Mouse (Mus musculus) forebrain, embryonic 15.5 days (tissue): ENCODE measurements at regions not wholly inside any gene's neighbourhood (a gene's known extent, or its start where the extent isn't known, plus 50 kb on each side); places are given as distances from the start of the nearest gene placed in this dataset.
A peak's percentile ranks its signal among the peaks of the same experiment; 100 is the strongest.

ENCODE experiments used
- ATAC-seq: fragments of 200-750 bp; cut with Nextera tagmentation; replicated peaks from 2 replicates; pipeline ENCODE4 v1.8.0; 2017; ENCODE audit warnings: mild to moderate bottlenecking, moderate TSS enrichment, moderate library complexity
- H3K27ac ChIP-seq: fragments of 300-500 bp; sonication (generic); replicated peaks from 2 replicates; pipeline ENCODE4 v1.5.1; 2015; ENCODE audit warnings: mild to moderate bottlenecking, inconsistent platforms
- H3K27me3 ChIP-seq: fragments of 300-500 bp; sonication (generic); 2 replicates; pipeline ENCODE4 v1.6.1; 2015; ENCODE audit warnings: inconsistent platforms
- H3K36me3 ChIP-seq: fragments of 300-500 bp; sonication (generic); 2 replicates; pipeline ENCODE4 v1.6.1; 2015; ENCODE audit warnings: mild to moderate bottlenecking, inconsistent platforms
- H3K4me1 ChIP-seq: fragments of 300-500 bp; sonication (generic); 2 replicates; pipeline ENCODE4 v1.6.1; 2015; ENCODE audit warnings: inconsistent platforms
- H3K4me2 ChIP-seq: fragments of 300-500 bp; sonication (generic); replicated peaks from 2 replicates; pipeline ENCODE4 v1.6.1; 2015; ENCODE audit warnings: mild to moderate bottlenecking, inconsistent platforms
- H3K4me3 ChIP-seq: fragments of 300-500 bp; sonication (generic); 2 replicates; pipeline ENCODE4 v1.5.1; 2015; ENCODE audit warnings: mild to moderate bottlenecking, inconsistent platforms
- H3K9ac ChIP-seq: fragments of 300-500 bp; sonication (generic); replicated peaks from 2 replicates; pipeline ENCODE4 v1.6.1; 2015; ENCODE audit warnings: mild to moderate bottlenecking, inconsistent platforms
- H3K9me3 ChIP-seq: fragments of 300-500 bp; sonication (generic); 2 replicates; pipeline ENCODE4 v1.6.1; 2016; ENCODE audit warnings: inconsistent platforms
- WGBS: fragments of 180-500 bp; shearing (Covaris S2); methylation state at CpG from one replicate; pipeline ENCODE4 v1.1.7; 2015; ENCODE audit warnings: mixed read lengths; 5-methylcytosine and 5-hydroxymethylcytosine counted together

- no peak overlapping the region for H3K4me2 ChIP-seq
- no peak overlapping the region for H3K27ac ChIP-seq
- ATAC-seq: no peak
- no peaks in the 10 kb centered on the region for H3K4me1 ChIP-seq
- H3K9me3 ChIP-seq: no peaks in the 10 kb centered on the region
- H3K9ac ChIP-seq: no peak overlapping the region
- H3K4me3 ChIP-seq: no peak overlapping the region
- H3K27me3 ChIP-seq: no peaks in the 10 kb centered on the region
- no peaks in the 10 kb centered on the region for H3K36me3 ChIP-seq
- 80% methylated on average over 2 of the region's 2 CpGs for WGBS
These were observed 100.9 kb downstream of the Nup35 start for GRCm38 (mm10) chr2:80717979-80718378.

- no peak for ATAC-seq
These were observed 107.0 kb downstream of the Nup35 start for GRCm38 (mm10) chr2:80724085-80724484.

GRCm38 (mm10) chr2:80731324-80731723 is 114.3 kb downstream of the Nup35 start:
- no peak overlapping the region for H3K4me2 ChIP-seq
- no peaks in the 10 kb centered on the region for H3K27me3 ChIP-seq
- no peak overlapping the region for H3K9ac ChIP-seq
- H3K4me3 ChIP-seq: no peak overlapping the region
- no peaks in the 10 kb centered on the region for H3K36me3 ChIP-seq
- no peaks in the 10 kb centered on the region for H3K4me1 ChIP-seq
- 59% methylated on average over 3 of the region's 3 CpGs for WGBS
- peak; percentile 83 for ATAC-seq
- no peak overlapping the region for H3K27ac ChIP-seq
- no peaks in the 10 kb centered on the region for H3K9me3 ChIP-seq

More at GRCm38 (mm10) chr2:80724085-80724484, 107.0 kb downstream of the Nup35 start:
- H3K4me2 ChIP-seq: no peak overlapping the region
- 63% methylated on average over 5 of the region's 5 CpGs for WGBS
- H3K4me1 ChIP-seq: no peaks in the 10 kb centered on the region
- H3K27me3 ChIP-seq: no peaks in the 10 kb centered on the region
- no peak overlapping the region for H3K9ac ChIP-seq
- H3K27ac ChIP-seq: 0 out of 2 replicates have a peak overlapping the region, but pooled peaks have one; percentile 2
- H3K4me3 ChIP-seq: no peak overlapping the region
- no peaks in the 10 kb centered on the region for H3K9me3 ChIP-seq
- H3K36me3 ChIP-seq: no peaks in the 10 kb centered on the region

GRCm38 (mm10) chr2:80746737-80747136 is 129.7 kb downstream of the Nup35 start:
- no peaks in the 10 kb centered on the region for H3K9me3 ChIP-seq
- no peak overlapping the region for H3K4me2 ChIP-seq
- no peaks in the 10 kb centered on the region for H3K4me1 ChIP-seq
- 62% methylated on average over 6 of the region's 6 CpGs for WGBS
- H3K36me3 ChIP-seq: no peaks in the 10 kb centered on the region
- H3K27me3 ChIP-seq: no peaks in the 10 kb centered on the region
- no peak for ATAC-seq
- H3K9ac ChIP-seq: no peak overlapping the region
- no peak overlapping the region for H3K27ac ChIP-seq
- no peak overlapping the region for H3K4me3 ChIP-seq

- no peaks in the 10 kb centered on the region for H3K36me3 ChIP-seq
- H3K9ac ChIP-seq: no peak overlapping the region
- H3K27ac ChIP-seq: no peak overlapping the region
- H3K4me2 ChIP-seq: no peak overlapping the region
- no peak overlapping the region for H3K4me3 ChIP-seq
- no peaks in the 10 kb centered on the region for H3K9me3 ChIP-seq
- no peaks in the 10 kb centered on the region for H3K27me3 ChIP-seq
- H3K4me1 ChIP-seq: no peaks in the 10 kb centered on the region
- ATAC-seq: peak; percentile 73
- WGBS: 35% methylated on average over 3 of the region's 3 CpGs
These were observed 145.1 kb downstream of the Nup35 start for GRCm38 (mm10) chr2:80762013-80762612.

- H3K27ac ChIP-seq: no peak overlapping the region
- no peak overlapping the region for H3K4me2 ChIP-seq
- H3K9me3 ChIP-seq: no peaks in the 10 kb centered on the region
- WGBS: 79% methylated on average over 5 of the region's 5 CpGs
- no peak overlapping the region for H3K9ac ChIP-seq
- 0 out of 2 replicates have a peak, but pooled peaks cover 4% of the 10 kb centered on the region for H3K4me1 ChIP-seq
- ATAC-seq: no peak
- no peaks in the 10 kb centered on the region for H3K36me3 ChIP-seq
- no peaks in the 10 kb centered on the region for H3K27me3 ChIP-seq
- H3K4me3 ChIP-seq: no peak overlapping the region
These were observed 154.1 kb downstream of the Nup35 start for GRCm38 (mm10) chr2:80771176-80771575.

GRCm38 (mm10) chr2:80772455-80772854 is 155.4 kb downstream of the Nup35 start:
- H3K4me2 ChIP-seq: no peak overlapping the region
- H3K27ac ChIP-seq: no peak overlapping the region
- H3K4me1 ChIP-seq: 0 out of 2 replicates have a peak, but pooled peaks cover 4% of the 10 kb centered on the region
- 66% methylated on average over 3 of the region's 3 CpGs for WGBS
- ATAC-seq: 0 out of 2 replicates have a peak, but pooled peaks have one; percentile 6
- H3K36me3 ChIP-seq: no peaks in the 10 kb centered on the region
- H3K9ac ChIP-seq: no peak overlapping the region
- no peaks in the 10 kb centered on the region for H3K9me3 ChIP-seq
- H3K4me3 ChIP-seq: no peak overlapping the region
- H3K27me3 ChIP-seq: no peaks in the 10 kb centered on the region

- 23% methylated on average over 4 of the region's 4 CpGs for WGBS
- H3K27ac ChIP-seq: no peak overlapping the region
- no peak overlapping the region for H3K4me2 ChIP-seq
- no peaks in the 10 kb centered on the region for H3K36me3 ChIP-seq
- peaks cover 11% of the 10 kb centered on the region for H3K4me1 ChIP-seq
- no peak overlapping the region for H3K4me3 ChIP-seq
- no peaks in the 10 kb centered on the region for H3K9me3 ChIP-seq
- no peak overlapping the region for H3K9ac ChIP-seq
- no peaks in the 10 kb centered on the region for H3K27me3 ChIP-seq
- peak; percentile 83 for ATAC-seq
These were observed 169.3 kb downstream of the Nup35 start for GRCm38 (mm10) chr2:80786370-80786769.

GRCm38 (mm10) chr2:80793345-80794147 is 176.5 kb downstream of the Nup35 start:
- WGBS: 55% methylated on average over 14 of the region's 14 CpGs
- Histone ChIP-seq H3K27ac (no peak overlapping the region), H3K36me3 (no peaks in the 10 kb centered on the region), H3K9ac (no peak overlapping the region), H3K9me3 (no peaks in the 10 kb centered on the region), H3K4me3 (no peak overlapping the region), H3K4me1 (peaks cover 13% of the 10 kb centered on the region), H3K27me3 (no peaks in the 10 kb centered on the region), H3K4me2 (no peak overlapping the region)
- ATAC-seq: no peak

- no peak overlapping the region for H3K4me2 ChIP-seq
- H3K36me3 ChIP-seq: no peaks in the 10 kb centered on the region
- no peaks in the 10 kb centered on the region for H3K27me3 ChIP-seq
- 55% methylated on average over 7 of the region's 7 CpGs for WGBS
- H3K4me3 ChIP-seq: no peak overlapping the region
- no peak overlapping the region for H3K27ac ChIP-seq
- ATAC-seq: no peak
- no peaks in the 10 kb centered on the region for H3K9me3 ChIP-seq
- peaks cover 13% of the 10 kb centered on the region for H3K4me1 ChIP-seq
- no peak overlapping the region for H3K9ac ChIP-seq
These were observed 177.1 kb downstream of the Nup35 start for GRCm38 (mm10) chr2:80794148-80794507.

GRCm38 (mm10) chr2:80819268-80819667 is 202.2 kb downstream of the Nup35 start:
- H3K27ac ChIP-seq: no peak overlapping the region
- H3K4me3 ChIP-seq: no peak overlapping the region
- no peaks in the 10 kb centered on the region for H3K36me3 ChIP-seq
- 81% methylated on average over 2 of the region's 2 CpGs for WGBS
- no peak overlapping the region for H3K9ac ChIP-seq
- no peak for ATAC-seq
- no peak overlapping the region for H3K4me2 ChIP-seq
- no peaks in the 10 kb centered on the region for H3K9me3 ChIP-seq
- no peaks in the 10 kb centered on the region for H3K27me3 ChIP-seq
- H3K4me1 ChIP-seq: no peaks in the 10 kb centered on the region

- WGBS: 14% methylated on average over 1 of the region's 1 CpGs
These were observed 234.0 kb downstream of the Nup35 start for GRCm38 (mm10) chr2:80851056-80851455.

More at GRCm38 (mm10) chr2:80851056-80851455, 234.0 kb downstream of the Nup35 start:
- no peaks in the 10 kb centered on the region for H3K27me3 ChIP-seq
- no peak overlapping the region for H3K9ac ChIP-seq
- no peaks in the 10 kb centered on the region for H3K36me3 ChIP-seq
- ATAC-seq: peak; percentile 68; the same call in 1 of the 2 replicates
- no peaks in the 10 kb centered on the region for H3K4me1 ChIP-seq
- H3K9me3 ChIP-seq: no peaks in the 10 kb centered on the region
- H3K4me2 ChIP-seq: no peak overlapping the region
- no peak overlapping the region for H3K4me3 ChIP-seq
- no peak overlapping the region for H3K27ac ChIP-seq
